Mouse (Mus musculus) kidney, adult 2 months (tissue): ENCODE measurements around the gene Nectin1.

Experiments used
- CTCF ChIP-seq: fragments of 200-500 bp; conservative IDR thresholded peaks from 2 replicates; pipeline ENCODE4 v1.5.1; 2011; ENCODE audit warnings: low read depth, mild to moderate bottlenecking, control low read depth, low read length, moderate library complexity, mixed read lengths; ENCODE audit not compliant: insufficient read depth, insufficient read length
- POLR2A ChIP-seq: fragments of 200-500 bp; IDR thresholded peaks from one replicate; pipeline ENCODE4 v1.6.1; 2011; ENCODE audit warnings: low read depth, low read length, control low read depth

DNA sequence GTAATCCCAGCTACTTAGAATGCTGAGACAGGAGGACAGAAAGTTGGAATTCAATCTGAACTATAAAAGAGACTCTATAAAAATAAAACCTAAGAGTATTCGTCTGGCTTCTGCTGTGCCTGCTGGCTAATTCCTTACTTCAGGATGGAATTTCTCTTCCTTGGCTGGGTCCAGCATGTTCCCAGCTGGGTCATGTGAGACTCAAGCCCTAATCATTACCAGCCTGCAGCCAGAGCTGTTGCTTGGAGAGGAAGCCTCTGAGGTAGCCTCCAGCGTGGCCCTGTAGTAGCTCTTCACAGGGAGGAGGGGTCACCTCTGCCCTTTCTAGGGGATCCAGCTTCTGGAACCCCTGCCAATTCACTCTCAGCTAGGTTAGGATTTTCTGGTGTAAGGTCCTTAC lies 94.8 kb downstream of the Nectin1 start:
- TF ChIP-seq CTCF = no peak
- TF ChIP-seq POLR2A = no peak
